Mouse (Mus musculus) leukemia stem cell, adult 10-12 weeks (primary cell): ENCODE measurements around the gene Ogdhl. TPM values are rescaled to one million over a fixed set of nuclear protein-coding genes. Genes with fewer than 3 reads are reported as not detected.

Source experiments
- polyA plus RNA-seq: library from polyadenylated mRNA; stranded (reverse); fragments of >175 nt; gene quantifications from 2 replicates; pipeline ENCODE4 v1.2.3, GENCODE M21; 2012; ENCODE audit warnings: low replicate concordance

Gene Ogdhl
- 0.08 and 0.35 TPM in 2 replicates for polyA plus RNA-seq

DNA sequence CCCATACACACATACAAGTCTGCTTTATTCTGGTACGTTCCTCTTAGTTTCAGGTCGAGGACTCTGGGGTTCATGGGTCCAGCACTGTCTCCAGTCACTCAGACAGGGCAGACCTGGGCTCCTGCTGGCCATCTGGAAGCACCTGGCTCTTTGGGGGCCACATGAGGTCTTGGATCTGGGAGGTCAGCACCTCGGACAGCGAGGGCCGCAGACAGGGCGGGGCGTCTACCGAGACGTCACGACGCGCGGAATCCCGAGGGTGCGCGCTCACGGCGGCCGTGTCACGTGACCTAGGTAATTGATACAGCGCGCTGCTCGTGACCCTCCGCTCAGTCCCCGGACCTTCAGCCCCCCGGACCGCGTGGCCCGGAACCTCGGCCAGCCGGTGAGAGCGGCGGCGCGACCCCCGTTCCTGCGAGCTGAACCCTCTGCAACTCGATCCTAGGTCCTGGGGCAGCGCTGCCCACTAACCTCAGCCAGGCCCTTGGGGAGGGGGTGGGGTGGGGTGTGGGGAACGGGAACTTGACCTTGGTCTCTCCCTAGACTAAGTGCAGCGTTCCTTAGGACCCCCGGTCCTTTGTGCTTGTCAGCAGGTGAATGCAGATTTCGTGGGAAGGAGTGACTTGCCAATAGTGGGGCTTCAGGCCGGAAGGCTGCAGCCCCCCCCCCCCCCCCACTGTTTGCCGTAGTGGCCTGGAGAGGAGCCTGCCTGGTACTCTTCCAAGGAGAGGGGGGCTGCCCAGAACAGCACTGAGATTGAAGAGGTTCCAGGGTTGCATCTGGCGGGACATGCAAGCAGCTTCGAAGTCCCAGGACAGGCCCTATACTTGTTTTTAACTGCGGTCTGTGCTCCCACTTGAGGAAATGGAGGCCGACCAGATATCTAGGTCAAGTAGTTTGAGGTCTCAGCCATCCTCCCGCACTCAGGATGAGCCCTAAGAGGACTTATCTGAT is at the start of gene Ogdhl:
TSS of gene Ogdhl (plus strand) at position 288 of the 954 bp plus-strand sequence.

DNA sequence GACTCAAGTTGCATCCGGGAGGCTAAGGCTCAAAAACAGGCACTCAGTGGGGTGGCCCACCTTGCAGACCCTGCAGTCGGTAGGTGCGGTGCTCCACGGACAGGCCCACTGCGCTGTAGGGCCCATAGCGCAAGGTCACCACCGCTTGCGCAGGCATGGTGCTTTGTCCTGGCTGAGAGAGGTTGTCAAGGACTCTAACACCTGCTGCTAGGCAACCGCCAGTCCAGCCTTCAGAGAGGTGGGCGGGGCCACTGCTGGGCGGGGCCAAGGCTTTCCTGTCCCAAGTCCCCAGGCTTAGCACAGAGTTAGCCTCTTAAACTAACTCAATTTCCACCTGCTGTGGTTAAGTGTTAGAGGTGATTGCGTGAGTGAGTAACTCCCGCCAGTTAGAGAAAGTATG is 66.4 kb downstream of the Ogdhl start, which contains the start of gene 1700024G13Rik:
TSS of gene 1700024G13Rik (minus strand) at position 196 of the 400 bp plus-strand sequence.

Other genes starting within 250 kb of the Ogdhl start
- gene Oxnad1, start 236.6 kb upstream of the Ogdhl start, polyA plus RNA-seq: 5.0 and 6.0 TPM in 2 replicates
- gene Dph3, start 236.3 kb upstream of the Ogdhl start, polyA plus RNA-seq: 7.0 and 35.1 TPM in 2 replicates
- gene Msmb, start 180.0 kb upstream of the Ogdhl start, polyA plus RNA-seq: not detected in 2 replicates
- gene Ncoa4, start 162.2 kb upstream of the Ogdhl start, polyA plus RNA-seq: 1.7 and 8.7 TPM in 2 replicates
- 85.3 and 292 TPM in 2 replicates for gene Timm23, start 120.1 kb upstream of the Ogdhl start, polyA plus RNA-seq
- gene Parg, start 120.1 kb upstream of the Ogdhl start, polyA plus RNA-seq: 13.2 and 18.1 TPM in 2 replicates
- gene 1700024G13Rik, start 66.4 kb downstream of the Ogdhl start, polyA plus RNA-seq: not detected in 2 replicates
- gene Slc18a3, start 142.8 kb downstream of the Ogdhl start, polyA plus RNA-seq: not detected in 2 replicates
- not detected in 2 replicates for gene Chat, start 144.0 kb downstream of the Ogdhl start, polyA plus RNA-seq
- gene Ercc6, start 191.5 kb downstream of the Ogdhl start, polyA plus RNA-seq: 1.7 and 2.8 TPM in 2 replicates